Mouse (Mus musculus) testis, postnatal 14 days (tissue): ENCODE data around the gene Tmed2.
"Not testable (repeated sequence)": the region's sequence is repeated elsewhere in the genome, so short reads cannot be mapped to it uniquely, and the experiment has no call there.

Experiments
- DNase-seq: peaks from one replicate; pipeline ENCODE4 v3.0.0; 2021; ENCODE audit warnings: low spot score

Tmed2 gene

GRCm38 (mm10) chr5:124540383-124540786, at the start of gene Tmed2:
TSS of gene Tmed2 (plus strand) at chr5:124540695.
- peak; percentile 96 for DNase-seq

- no peak for DNase-seq
Measured at GRCm38 (mm10) chr5:124491732-124492131, 48.8 kb upstream of the Tmed2 start.

- no peak for DNase-seq
Measured at GRCm38 (mm10) chr5:124492618-124493017, 47.9 kb upstream of the Tmed2 start.

GRCm38 (mm10) chr5:124493455-124493854, 47.0 kb upstream of the Tmed2 start:
- no peak for DNase-seq

GRCm38 (mm10) chr5:124495547-124495946, 44.9 kb upstream of the Tmed2 start:
- no peak for DNase-seq

GRCm38 (mm10) chr5:124496614-124497514, 43.6 kb upstream of the Tmed2 start:
- DNase-seq: no peak

GRCm38 (mm10) chr5:124498221-124498876, 42.1 kb upstream of the Tmed2 start:
- no peak for DNase-seq

GRCm38 (mm10) chr5:124499001-124499400, 41.5 kb upstream of the Tmed2 start:
- no peak for DNase-seq

GRCm38 (mm10) chr5:124500037-124500436, 40.5 kb upstream of the Tmed2 start:
- not testable (repeated sequence) for DNase-seq

GRCm38 (mm10) chr5:124500573-124500972, 39.9 kb upstream of the Tmed2 start:
- DNase-seq: no peak

GRCm38 (mm10) chr5:124501541-124501940, 39.0 kb upstream of the Tmed2 start:
- no peak for DNase-seq

- no peak for DNase-seq
Measured at GRCm38 (mm10) chr5:124503742-124504141, 36.8 kb upstream of the Tmed2 start.

GRCm38 (mm10) chr5:124505235-124505634, 35.3 kb upstream of the Tmed2 start:
- no peak for DNase-seq

- DNase-seq: no peak
Measured at GRCm38 (mm10) chr5:124506731-124507359, 33.6 kb upstream of the Tmed2 start.

GRCm38 (mm10) chr5:124509200-124509599, 31.3 kb upstream of the Tmed2 start:
- no peak for DNase-seq

GRCm38 (mm10) chr5:124509742-124510237, 30.7 kb upstream of the Tmed2 start:
- DNase-seq: peak; percentile 70

GRCm38 (mm10) chr5:124510536-124511050, 29.9 kb upstream of the Tmed2 start:
- no peak for DNase-seq

GRCm38 (mm10) chr5:124515789-124516188, 24.7 kb upstream of the Tmed2 start:
- DNase-seq: no peak

GRCm38 (mm10) chr5:124518648-124519047, 21.8 kb upstream of the Tmed2 start:
- no peak for DNase-seq

- no peak for DNase-seq
Measured at GRCm38 (mm10) chr5:124521588-124521987, 18.9 kb upstream of the Tmed2 start.

GRCm38 (mm10) chr5:124523032-124523431, 17.5 kb upstream of the Tmed2 start:
- DNase-seq: no peak

- DNase-seq: no peak
Measured at GRCm38 (mm10) chr5:124524943-124525342, 15.6 kb upstream of the Tmed2 start.
